Mouse (Mus musculus) stomach, postnatal 0 days (tissue): ENCODE data around the gene Rabgef1. TPM values are rescaled to one million over a fixed set of nuclear protein-coding genes. Genes with fewer than 3 reads are reported as not detected.
A peak's percentile ranks its signal among the peaks of the same experiment; 100 is the strongest.

ENCODE experiments used
- ATAC-seq: fragments of 200-750 bp; cut with Nextera tagmentation; 2 replicates; pipeline ENCODE4 v1.8.0; 2017; ENCODE audit not compliant: low FRiP score, low TSS enrichment
- DNase-seq: peaks from one replicate; pipeline ENCODE4 v3.0.0-alpha.2; 2016; ENCODE audit warnings: low spot score
- H3K27ac ChIP-seq: fragments of 300-500 bp; sonication (generic); replicated peaks from 2 replicates; pipeline ENCODE4 v1.5.1; 2014; ENCODE audit warnings: mild to moderate bottlenecking, control low read depth
- H3K27me3 ChIP-seq: fragments of 300-500 bp; sonication (generic); 2 replicates; pipeline ENCODE4 v1.6.1; 2014; ENCODE audit warnings: low read length; ENCODE audit not compliant: control insufficient read depth, insufficient read depth
- H3K36me3 ChIP-seq: fragments of 300-500 bp; sonication (generic); 2 replicates; pipeline ENCODE4 v1.6.1; 2014; ENCODE audit warnings: low read length, mixed read lengths; ENCODE audit not compliant: control insufficient read depth, insufficient read depth
- H3K4me1 ChIP-seq: fragments of 300-500 bp; sonication (generic); replicated peaks from 2 replicates; pipeline ENCODE4 v1.6.1; 2014; ENCODE audit warnings: antibody characterized with exemption; ENCODE audit not compliant: control insufficient read depth, insufficient read depth
- H3K4me2 ChIP-seq: fragments of 300-500 bp; sonication (generic); replicated peaks from 2 replicates; pipeline ENCODE4 v1.6.1; 2014; ENCODE audit warnings: low read depth, mild to moderate bottlenecking, control low read depth, moderate library complexity
- H3K4me3 ChIP-seq: fragments of 300-500 bp; sonication (generic); 2 replicates; pipeline ENCODE4 v1.5.1; 2014; ENCODE audit warnings: low read depth, low read length, control low read depth
- H3K9ac ChIP-seq: fragments of 300-500 bp; sonication (generic); 2 replicates; pipeline ENCODE4 v1.6.1; 2014; ENCODE audit warnings: mild to moderate bottlenecking, low read length, control low read depth, mixed read lengths
- H3K9me3 ChIP-seq: fragments of 300-500 bp; sonication (generic); 2 replicates; pipeline ENCODE4 v1.6.1; 2016; ENCODE audit warnings: low read length; ENCODE audit not compliant: control insufficient read depth
- CTCF ChIP-seq: IDR thresholded peaks from 2 replicates; pipeline ENCODE4 v1.5.1; 2016; ENCODE audit warnings: antibody characterized with exemption, low read depth, mild to moderate bottlenecking, moderate library complexity
- EP300 ChIP-seq: optimal IDR thresholded peaks from 2 replicates; pipeline ENCODE3; 2016; ENCODE audit warnings: antibody characterized with exemption
- WGBS: fragments of 180-500 bp; shearing (Covaris S2); extraction: QIAGEN DNeasy Blood & Tissue Kit; methylation state at CpG from one replicate; pipeline ENCODE4 v1.1.7; 2014; 5-methylcytosine and 5-hydroxymethylcytosine counted together
- polyA plus RNA-seq: library from polyadenylated mRNA; unstranded; fragments of >200 nt; fragmentation: Nextera tagmentation; extraction: Ambion mirVana; gene quantifications from 2 replicates; pipeline ENCODE4 v1.2.1, GENCODE M21; 2015

The Rabgef1 gene
- polyA plus RNA-seq, 1 experiment from 2014 or later: 33.0 TPM

GRCm38 (mm10) chr5:130239856-130240255, 68.3 kb downstream of the Rabgef1 start:
- Histone ChIP-seq H3K4me2 (no peak overlapping the region), H3K4me1 (no peaks in the 10 kb centered on the region), H3K27ac (no peak overlapping the region), H3K4me3 (no peak overlapping the region), H3K9me3 (no peaks in the 10 kb centered on the region), H3K27me3 (no peaks in the 10 kb centered on the region), H3K36me3 (peaks cover 22% of the 10 kb centered on the region), H3K9ac (no peak overlapping the region)
- 95% methylated on average over 2 of the region's 2 CpGs for WGBS
- ATAC-seq (no peak), DNase-seq (no peak)
- no peak for TF ChIP-seq CTCF
- no peak for TF ChIP-seq EP300

GRCm38 (mm10) chr5:130241426-130241825, 69.8 kb downstream of the Rabgef1 start:
- Histone ChIP-seq H3K9me3 (no peaks in the 10 kb centered on the region), H3K4me2 (no peak overlapping the region), H3K27me3 (no peaks in the 10 kb centered on the region), H3K4me1 (no peaks in the 10 kb centered on the region), H3K27ac (no peak overlapping the region), H3K36me3 (peaks cover 25% of the 10 kb centered on the region), H3K9ac (no peak overlapping the region), H3K4me3 (no peak overlapping the region)
- TF ChIP-seq CTCF (no peak), EP300 (no peak)
- ATAC-seq (no peak), DNase-seq (no peak)
- WGBS: 87% methylated on average over 12 of the region's 12 CpGs

GRCm38 (mm10) chr5:130247823-130248222, 76.2 kb downstream of the Rabgef1 start:
- no peak overlapping the region for H3K9ac ChIP-seq
- no peak for ATAC-seq

GRCm38 (mm10) chr5:130254164-130255016, 82.8 kb downstream of the Rabgef1 start:
- TF ChIP-seq EP300 (no peak), CTCF (peak; percentile 68)
- peaks cover 4% of the 10 kb centered on the region; the same call in 1 of the 2 replicates for H3K36me3 ChIP-seq
- no peaks in the 10 kb centered on the region; the same call in 1 of the 2 replicates for H3K4me1 ChIP-seq
- peak overlapping the region; percentile 95 for H3K27ac ChIP-seq
- peak overlapping the region; percentile 64 for H3K4me2 ChIP-seq
- DNase-seq: no peak
- WGBS: 9% methylated on average over 19 of the region's 19 CpGs
- H3K4me3 ChIP-seq: peak overlapping the region; percentile 75
- no peak for ATAC-seq
- H3K9ac ChIP-seq: peak overlapping the region; percentile 86
- no peaks in the 10 kb centered on the region for H3K9me3 ChIP-seq
- no peaks in the 10 kb centered on the region for H3K27me3 ChIP-seq

More at GRCm38 (mm10) chr5:130247823-130248222, 76.2 kb downstream of the Rabgef1 start:
- Histone ChIP-seq H3K9me3 (no peaks in the 10 kb centered on the region), H3K4me1 (no peaks in the 10 kb centered on the region), H3K36me3 (peaks cover 35% of the 10 kb centered on the region), H3K4me3 (no peak overlapping the region), H3K4me2 (no peak overlapping the region), H3K27ac (no peak overlapping the region), H3K27me3 (no peaks in the 10 kb centered on the region)
- no peak for DNase-seq
- TF ChIP-seq EP300 (no peak), CTCF (no peak)
- 68% methylated on average over 5 of the region's 5 CpGs for WGBS

- under 1% methylated on average over 52 of the region's 52 CpGs for WGBS
- peak; percentile 98 for DNase-seq
- Histone ChIP-seq H3K36me3 (peaks cover 3% of the 10 kb centered on the region; the same call in 1 of the 2 replicates), H3K9me3 (no peaks in the 10 kb centered on the region), H3K4me1 (no peaks in the 10 kb centered on the region; the same call in 1 of the 2 replicates), H3K27me3 (no peaks in the 10 kb centered on the region), H3K27ac (peak within 1 kb of the TSS; percentile 95), H3K4me3 (peak within 1 kb of the TSS; percentile 75), H3K4me2 (peak within 1 kb of the TSS; percentile 68), H3K9ac (peak within 1 kb of the TSS; percentile 86)
- TF ChIP-seq EP300 (no peak), CTCF (peak; percentile 19; the same call in 1 of the 2 replicates)
- ATAC-seq: peak; percentile 92
Measured at GRCm38 (mm10) chr5:130255017-130255720, 83.6 kb downstream of the Rabgef1 start, which contains the start of the genes Sbds and Tyw1. Gene Sbds, minus strand, starts transcription at chr5:130255530. Gene Tyw1, plus strand, starts transcription at chr5:130255619.
